Mouse (Mus musculus): ENCODE measurements around the gene Akt2.

DNA sequence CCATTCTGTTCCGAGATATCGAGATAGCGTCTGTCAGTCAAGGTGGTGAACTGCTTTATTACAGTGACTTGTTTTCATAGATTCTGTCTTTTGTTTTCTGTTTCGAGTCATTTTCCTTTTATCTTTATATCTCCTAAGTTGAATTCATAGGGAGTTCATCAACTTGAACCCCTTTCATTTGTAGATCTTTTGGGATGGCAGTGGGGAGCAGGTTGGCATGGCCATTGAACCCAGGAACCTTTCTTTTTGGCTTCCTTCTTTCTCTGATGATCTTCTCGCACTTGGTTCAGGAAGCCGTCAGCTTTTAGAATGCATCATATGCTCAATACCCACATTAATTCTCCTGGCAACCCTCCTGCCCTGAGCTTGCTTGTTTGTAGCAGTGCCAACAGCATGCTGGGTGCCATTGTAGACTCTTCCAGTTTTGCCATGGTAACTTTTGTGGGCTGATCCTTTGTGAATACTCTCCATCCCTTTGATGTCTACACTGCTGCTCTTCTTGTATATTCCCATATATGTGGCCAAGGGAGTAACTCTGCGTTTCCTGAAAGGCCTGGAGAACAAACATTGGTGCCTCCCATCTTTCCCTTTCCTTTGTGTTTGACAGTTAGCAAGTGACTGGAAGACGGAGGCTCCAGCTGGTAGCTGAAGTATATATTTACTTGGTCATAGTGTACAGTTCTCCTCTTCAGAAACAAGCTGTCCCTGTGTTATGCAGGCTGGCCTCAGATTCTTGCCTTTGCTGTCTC, 22.6 kb downstream of the Akt2 start:
- TF ChIP-seq POLR2A (IDR thresholded peaks at IDR 0.05; ENCODE audit: borderline replicate concordance, low read depth, low read length) (no peak), CTCF (IDR thresholded peaks at IDR 0.05; ENCODE audit: low read depth, low read length) (no peak)

Data from bone marrow macrophage, adult 2 months (primary cell).